14 mouse cellular contexts compared by ENCODE assay signal in the genomic region with DNA sequence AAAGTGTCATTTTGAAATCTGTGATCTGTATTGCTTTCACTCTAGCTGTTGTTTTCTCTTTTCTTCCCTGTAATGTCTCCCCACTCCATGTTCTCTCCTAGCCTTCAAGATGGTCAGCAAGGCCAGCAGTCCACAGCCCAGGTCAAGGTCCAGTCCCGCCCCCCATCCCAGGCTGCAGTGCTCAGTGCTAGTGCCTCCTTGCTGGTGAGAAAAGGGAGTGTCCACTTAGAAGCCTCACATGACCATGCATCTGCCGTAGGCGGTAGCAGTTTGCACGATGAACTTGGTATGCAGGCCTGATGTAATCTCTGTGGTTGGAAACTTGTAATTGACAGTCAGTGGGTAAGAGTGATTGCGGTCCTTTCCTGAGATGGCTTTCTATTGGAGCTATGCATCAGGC.
DNase-seq lines count a peak whose midpoint lies in the region; ATAC-seq and TF ChIP-seq lines count a peak whose summit lies in the region.
"Had no signal": no experiment of that assay in that cellular context is flagged by ENCODE, and none has a peak within 500 bp of the region (broad histone marks: within the 10 kb centered on the region; RNA-seq: fewer than 3 reads in every experiment).

No protein-coding gene starts in this region.

- no peak overlapping the region for H3K4me2 ChIP-seq in kidney, embryonic 15.5 days
- H3K4me2 ChIP-seq in stomach, postnatal 0 days (replicated peaks; ENCODE audit: low read depth) = no peak overlapping the region
- no peak overlapping the region for H3K4me2 ChIP-seq in midbrain, postnatal 0 days (ENCODE audit: low read depth, low read length, poor library complexity, severe bottlenecking)
- H3K4me2 ChIP-seq in forebrain, embryonic 12.5 days = no peak overlapping the region

- TF ChIP-seq CTCF in stomach, postnatal 0 days (IDR thresholded peaks at IDR 0.05; ENCODE audit: low read depth) = peak; percentile 7; the same call in 1 of the 2 replicates
- TF ChIP-seq CTCF in midbrain, postnatal 0 days (IDR thresholded peaks at IDR 0.05) = no peak

- no peak for ATAC-seq in kidney, embryonic 15.5 days (replicated peaks; ENCODE audit: low FRiP score)
- peak; percentile 84 for ATAC-seq in common myeloid progenitor, adult 5-6 weeks (replicated peaks; ENCODE audit: low read depth, poor library complexity, severe bottlenecking)
- ATAC-seq in stomach, postnatal 0 days (ENCODE audit: low FRiP score, low TSS enrichment) = peak; percentile 89
- ATAC-seq in midbrain, postnatal 0 days (ENCODE audit: low FRiP score) = no peak
- ATAC-seq in forebrain, embryonic 12.5 days (ENCODE audit: low FRiP score) = no peak

- no peak for TF ChIP-seq EP300 in stomach, postnatal 0 days (optimal IDR thresholded peaks at IDR 0.05)

- H3K27me3 ChIP-seq in kidney, embryonic 15.5 days = no peaks in the 10 kb centered on the region
- H3K27me3 ChIP-seq in stomach, postnatal 0 days (ENCODE audit: control insufficient read depth, insufficient read depth, low read length) = no peaks in the 10 kb centered on the region
- H3K27me3 ChIP-seq in midbrain, postnatal 0 days (ENCODE audit: insufficient read depth, low read length) = no peaks in the 10 kb centered on the region
- H3K27me3 ChIP-seq in forebrain, embryonic 12.5 days = no peaks in the 10 kb centered on the region

- H3K27ac ChIP-seq in kidney, embryonic 15.5 days = no peak overlapping the region
- no peak overlapping the region for H3K27ac ChIP-seq in stomach, postnatal 0 days (replicated peaks)
- H3K27ac ChIP-seq in midbrain, postnatal 0 days (ENCODE audit: low read depth, low read length) = no peak overlapping the region
- no peak overlapping the region for H3K27ac ChIP-seq in forebrain, embryonic 12.5 days
- H3K27ac ChIP-seq: heart, embryonic 10.5 days; hindbrain, embryonic 10.5 days had no signal

- 0 out of 2 replicates have a peak, but pooled peaks cover 4% of the 10 kb centered on the region for H3K4me1 ChIP-seq in kidney, embryonic 15.5 days
- no peaks in the 10 kb centered on the region for H3K4me1 ChIP-seq in stomach, postnatal 0 days (replicated peaks; ENCODE audit: control insufficient read depth, insufficient read depth)
- H3K4me1 ChIP-seq in midbrain, postnatal 0 days (ENCODE audit: insufficient read depth, low read length) = no peaks in the 10 kb centered on the region
- peaks cover 3% of the 10 kb centered on the region for H3K4me1 ChIP-seq in forebrain, embryonic 12.5 days

- H3K9me3 ChIP-seq in kidney, embryonic 15.5 days (replicated peaks) = no peaks in the 10 kb centered on the region
- H3K9me3 ChIP-seq in stomach, postnatal 0 days (ENCODE audit: control insufficient read depth, low read length) = no peaks in the 10 kb centered on the region
- no peaks in the 10 kb centered on the region for H3K9me3 ChIP-seq in midbrain, postnatal 0 days (ENCODE audit: low read length)
- no peaks in the 10 kb centered on the region for H3K9me3 ChIP-seq in forebrain, embryonic 12.5 days
- H3K9me3 ChIP-seq: heart, embryonic 10.5 days; hindbrain, embryonic 10.5 days had no signal

- peak; percentile 83 for DNase-seq in kidney, adult 11 months
- DNase-seq in kidney, postnatal 36 days = peak; percentile 82 to 85
- peak; percentile 56 for DNase-seq in stomach, postnatal 0 days (ENCODE audit: low spot score)
- no peak for DNase-seq in midbrain, postnatal 0 days (ENCODE audit: low spot score)
- DNase-seq in frontal cortex, postnatal 14 days (ENCODE audit: low spot score in 2 of 2) = no peak
- DNase-seq: B cell, adult 2 months; cerebellum, adult 9-10 months; retina, postnatal 1 day; thymus, postnatal 4 days had no signal

- H3K36me3 ChIP-seq in kidney, embryonic 15.5 days = peaks cover 9% of the 10 kb centered on the region
- H3K36me3 ChIP-seq in stomach, postnatal 0 days (ENCODE audit: control insufficient read depth, insufficient read depth, low read length) = no peaks in the 10 kb centered on the region; the same call in none of the 2 replicates
- H3K36me3 ChIP-seq in midbrain, postnatal 0 days (ENCODE audit: insufficient read depth, low read length) = peaks cover 4% of the 10 kb centered on the region; the same call in 1 of the 2 replicates
- peaks cover 7% of the 10 kb centered on the region; the same call in 1 of the 2 replicates for H3K36me3 ChIP-seq in forebrain, embryonic 12.5 days (replicated peaks)

- WGBS in kidney, embryonic 15.5 days = 84% methylated on average over 5 of the region's 5 CpGs
- WGBS in stomach, postnatal 0 days = 69% methylated on average over 5 of the region's 5 CpGs
- 88% methylated on average over 5 of the region's 5 CpGs for WGBS in midbrain, postnatal 0 days
- WGBS in forebrain, embryonic 12.5 days = 87% methylated on average over 5 of the region's 5 CpGs

- no peak overlapping the region for H3K4me3 ChIP-seq in kidney, embryonic 15.5 days (replicated peaks)
- no peak overlapping the region for H3K4me3 ChIP-seq in stomach, postnatal 0 days (ENCODE audit: low read depth, low read length)
- H3K4me3 ChIP-seq in midbrain, postnatal 0 days (ENCODE audit: low read depth, low read length) = no peak overlapping the region
- H3K4me3 ChIP-seq in forebrain, embryonic 12.5 days (replicated peaks) = no peak overlapping the region
- H3K4me3 ChIP-seq: heart, embryonic 10.5 days; hindbrain, embryonic 10.5 days had no signal

- no peak overlapping the region for H3K9ac ChIP-seq in kidney, embryonic 15.5 days
- no peak overlapping the region for H3K9ac ChIP-seq in stomach, postnatal 0 days (ENCODE audit: low read length)
- no peak overlapping the region for H3K9ac ChIP-seq in midbrain, postnatal 0 days (replicated peaks; ENCODE audit: low read length, poor library complexity, severe bottlenecking)
- no peak overlapping the region for H3K9ac ChIP-seq in forebrain, embryonic 12.5 days

Comparison
In these comparisons a context has a peak if more than half of its experiments do, and no peak if none do; other contexts are left out.
1. DNase-seq: peak in kidney, adult 11 months (single experiment), kidney, postnatal 36 days (2 of 2) and stomach, postnatal 0 days (single experiment); none in midbrain, postnatal 0 days (single experiment) and frontal cortex, postnatal 14 days (0 of 2).
2. ATAC-seq: peak in common myeloid progenitor, adult 5-6 weeks (single experiment) and stomach, postnatal 0 days (single experiment); none in kidney, embryonic 15.5 days (single experiment), midbrain, postnatal 0 days (single experiment) and forebrain, embryonic 12.5 days (single experiment).